In genomic region chr4:137959889-137960665, GRCm38 (mm10) we compare ENCODE assay signal across 13 mouse cellular contexts. TPM values are rescaled to one million over a fixed set of nuclear protein-coding genes. Genes with fewer than 3 reads are reported as not detected.
DNase-seq lines count a peak whose midpoint lies in the region; ATAC-seq and TF ChIP-seq lines count a peak whose summit lies in the region.
"Had no signal": no experiment of that assay in that cellular context is flagged by ENCODE, and none has a peak within 500 bp of the region (broad histone marks: within the 10 kb centered on the region; RNA-seq: fewer than 3 reads in every experiment).

No protein-coding gene starts in this region.

- H3K27me3 ChIP-seq in intestine, postnatal 0 days (replicated peaks; ENCODE audit: control insufficient read depth, insufficient read depth, low read length): no peaks in the 10 kb centered on the region
- H3K27me3 ChIP-seq in intestine, embryonic 15.5 days (replicated peaks): no peaks in the 10 kb centered on the region
- H3K27me3 ChIP-seq: heart, embryonic 13.5 days; limb, embryonic 12.5 days had no signal

- no peak for ATAC-seq in intestine, postnatal 0 days
- ATAC-seq in intestine, embryonic 15.5 days: no peak

- no peak overlapping the region for H3K9ac ChIP-seq in intestine, postnatal 0 days (ENCODE audit: low read depth, low read length)
- no peak overlapping the region for H3K9ac ChIP-seq in intestine, embryonic 15.5 days
- H3K9ac ChIP-seq: heart, embryonic 13.5 days; limb, embryonic 12.5 days had no signal

- no peak overlapping the region for H3K4me3 ChIP-seq in intestine, postnatal 0 days (ENCODE audit: low read depth, low read length)
- no peak overlapping the region for H3K4me3 ChIP-seq in intestine, embryonic 15.5 days (replicated peaks)
- H3K4me3 ChIP-seq: forebrain, embryonic 10.5 days; heart, embryonic 13.5 days; limb, embryonic 12.5 days had no signal

- H3K4me1 ChIP-seq in intestine, postnatal 0 days (replicated peaks; ENCODE audit: control insufficient read depth, insufficient read depth, low read length): no peaks in the 10 kb centered on the region
- H3K4me1 ChIP-seq in intestine, embryonic 15.5 days (replicated peaks): no peaks in the 10 kb centered on the region
- H3K4me1 ChIP-seq: forebrain, embryonic 10.5 days; limb, embryonic 12.5 days had no signal

- WGBS in intestine, postnatal 0 days: 81% methylated on average over 13 of the region's 13 CpGs
- 82% methylated on average over 13 of the region's 13 CpGs for WGBS in intestine, embryonic 15.5 days

- no peak overlapping the region for H3K27ac ChIP-seq in intestine, postnatal 0 days (ENCODE audit: low read depth, low read length)
- H3K27ac ChIP-seq in intestine, embryonic 15.5 days: no peak overlapping the region
- H3K27ac ChIP-seq: forebrain, embryonic 10.5 days; limb, embryonic 12.5 days had no signal

- peaks cover 92% of the 10 kb centered on the region for H3K36me3 ChIP-seq in intestine, postnatal 0 days (ENCODE audit: control insufficient read depth, insufficient read depth)
- peaks cover 51% of the 10 kb centered on the region for H3K36me3 ChIP-seq in intestine, embryonic 15.5 days

- TF ChIP-seq CTCF in intestine, postnatal 0 days (IDR thresholded peaks at IDR 0.05; ENCODE audit: low read depth): peak; percentile 67

- no peaks in the 10 kb centered on the region for H3K9me3 ChIP-seq in intestine, postnatal 0 days (ENCODE audit: control insufficient read depth)
- no peaks in the 10 kb centered on the region for H3K9me3 ChIP-seq in intestine, embryonic 15.5 days

- DNase-seq in right cerebral cortex, adult 18-20 months: peak; percentile 76
- DNase-seq in right cerebral cortex, postnatal 10 days (ENCODE audit: low spot score in 2 of 2): no peak
- peak; percentile 18 for DNase-seq in c-Kit-positive CD71-positive TER-119-positive erythroid progenitor cells, embryonic 14.5 days (ENCODE audit: low spot score)
- no peak for DNase-seq in spleen, postnatal 14 days (ENCODE audit: low spot score in 2 of 2)
- no peak for DNase-seq in urinary bladder, postnatal 10 days (ENCODE audit: low spot score)
- DNase-seq: cerebellum, adult 9-10 months; kidney, adult 18-20 months; thymus, postnatal 14 days had no signal

- H3K4me2 ChIP-seq in intestine, postnatal 0 days (replicated peaks; ENCODE audit: low read depth): no peak overlapping the region
- no peak overlapping the region for H3K4me2 ChIP-seq in intestine, embryonic 15.5 days (replicated peaks)
- H3K4me2 ChIP-seq: heart, embryonic 13.5 days; limb, embryonic 12.5 days had no signal

RNA-seq across cellular contexts. Expression of gene Eif4g3, which starts 32.7 kb away (rescaled TPM):
- 11.9 and 12.5 TPM in 2 replicates for polyA plus RNA-seq in intestine, postnatal 0 days (2015; fragmentation: Nextera tagmentation; extraction: Ambion mirVana)
- 24.2 and 25.1 TPM in 2 replicates for polyA plus RNA-seq in intestine, embryonic 15.5 days (2015; fragmentation: Nextera tagmentation; extraction: Ambion mirVana)

Comparison
In these comparisons a context has a peak if more than half of its experiments do, and no peak if none do; other contexts are left out.
1. DNase-seq: peak in right cerebral cortex, adult 18-20 months (single experiment) and c-Kit-positive CD71-positive TER-119-positive erythroid progenitor cells, embryonic 14.5 days (single experiment); none in right cerebral cortex, postnatal 10 days (0 of 2), spleen, postnatal 14 days (0 of 2) and urinary bladder, postnatal 10 days (single experiment).